Mouse (Mus musculus): ENCODE data around the gene Drg2.

- TF ChIP-seq GATA1 (IDR thresholded peaks at IDR 0.05; ENCODE audit: borderline replicate concordance, low read length) (no peak), FLI1 (IDR thresholded peaks at IDR 0.05; ENCODE audit: low read length) (no peak)
Observed at GRCm38 (mm10) chr11:60475668-60476362, 21.4 kb downstream of the Drg2 start.
